Mouse (Mus musculus): ENCODE results near the gene Trap1. TPM values are rescaled to one million over a fixed set of nuclear protein-coding genes. Genes with fewer than 3 reads are reported as not detected.

Gene Trap1
- polyA plus RNA-seq, 1 experiment from 2014 or later: 100.0 TPM

DNA sequence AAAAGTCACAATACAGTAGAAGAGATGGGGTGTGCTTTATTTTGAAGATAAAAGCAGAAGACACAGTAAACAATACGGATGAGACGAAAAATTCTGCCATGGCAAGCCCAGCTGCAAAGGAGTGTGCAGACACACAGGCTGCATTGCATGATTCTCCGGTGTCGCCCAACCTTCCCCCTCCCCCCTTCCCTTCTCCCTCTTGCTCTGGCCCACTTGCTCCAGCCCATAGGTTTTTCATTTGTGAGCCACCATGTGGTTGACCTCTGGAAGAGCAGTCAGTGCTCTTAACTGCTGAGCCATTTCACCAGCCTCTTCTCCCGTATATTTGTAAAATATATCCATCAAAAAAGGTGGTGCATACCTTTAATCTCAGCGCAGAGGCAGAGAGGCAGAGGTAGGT lies 3.3 kb downstream of the Trap1 start:
- Histone ChIP-seq H3K9me3 (no peaks in the 10 kb centered on the region), H3K27ac (no peak overlapping the region), H3K27me3 (ENCODE audit: poor library complexity, severe bottlenecking) (no peaks in the 10 kb centered on the region), H3K4me3 (no peak overlapping the region), H3K4me1 (peaks cover 17% of the 10 kb centered on the region), H3K36me3 (replicated peaks) (peaks cover 13% of the 10 kb centered on the region; the same call in 1 of the 2 replicates)
- WGBS: 76% methylated on average over 6 of the region's 6 CpGs
- no peak for DNase-seq (ENCODE audit: extremely low spot score, low spot score)

- H3K9me3 ChIP-seq: no peaks in the 10 kb centered on the region
- no peaks in the 10 kb centered on the region for H3K27me3 ChIP-seq (ENCODE audit: poor library complexity, severe bottlenecking)
- H3K4me1 ChIP-seq: no peaks in the 10 kb centered on the region
- H3K4me3 ChIP-seq: no peak overlapping the region
- peaks cover 61% of the 10 kb centered on the region for H3K36me3 ChIP-seq (replicated peaks)
- peak; percentile 25 for DNase-seq (ENCODE audit: extremely low spot score, low spot score)
- WGBS: 65% methylated on average over 8 of the region's 8 CpGs
- H3K27ac ChIP-seq: no peak overlapping the region
Observed at GRCm38 (mm10) chr16:4068588-4068987, 9.0 kb downstream of the Trap1 start.

GRCm38 (mm10) chr16:4064945-4065344 lies 12.7 kb downstream of the Trap1 start:
- Histone ChIP-seq H3K9me3 (no peaks in the 10 kb centered on the region), H3K4me3 (no peak overlapping the region), H3K4me1 (no peaks in the 10 kb centered on the region), H3K27me3 (ENCODE audit: poor library complexity, severe bottlenecking) (no peaks in the 10 kb centered on the region), H3K36me3 (replicated peaks) (peaks cover 88% of the 10 kb centered on the region), H3K27ac (no peak overlapping the region)
- DNase-seq (ENCODE audit: extremely low spot score, low spot score): no peak
- 96% methylated on average over 4 of the region's 4 CpGs for WGBS

DNA sequence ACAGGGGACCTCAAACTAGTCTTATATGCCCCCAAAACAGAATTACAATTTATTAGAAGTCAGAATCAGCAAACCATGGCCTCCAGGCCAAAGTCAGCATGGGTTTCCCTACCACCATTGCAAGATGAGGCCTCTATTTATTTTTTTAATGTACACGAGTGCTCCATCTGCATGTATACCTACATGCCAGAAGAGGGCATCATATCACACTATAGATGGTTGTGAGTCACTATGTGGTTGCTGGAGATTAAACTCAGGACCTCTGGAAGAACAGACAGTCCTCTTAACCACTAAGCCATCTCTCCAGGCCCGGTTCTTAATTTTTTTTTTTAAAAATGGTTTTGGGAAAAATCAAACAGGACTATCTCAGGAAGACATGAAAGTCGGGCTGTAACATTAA lies 23.8 kb downstream of the Trap1 start:
- 90% methylated on average over 3 of the region's 3 CpGs for WGBS
- no peaks in the 10 kb centered on the region for H3K4me1 ChIP-seq
- H3K27ac ChIP-seq: no peak overlapping the region
- peaks cover 94% of the 10 kb centered on the region for H3K36me3 ChIP-seq (replicated peaks)
- DNase-seq (ENCODE audit: extremely low spot score, low spot score): no peak
- no peaks in the 10 kb centered on the region for H3K9me3 ChIP-seq
- no peak overlapping the region for H3K4me3 ChIP-seq
- H3K27me3 ChIP-seq (ENCODE audit: poor library complexity, severe bottlenecking): no peaks in the 10 kb centered on the region

GRCm38 (mm10) chr16:4052601-4053000 lies 25.0 kb downstream of the Trap1 start:
- Histone ChIP-seq H3K27me3 (ENCODE audit: poor library complexity, severe bottlenecking) (no peaks in the 10 kb centered on the region), H3K27ac (no peak overlapping the region), H3K36me3 (replicated peaks) (peaks cover 94% of the 10 kb centered on the region), H3K9me3 (no peaks in the 10 kb centered on the region), H3K4me1 (no peaks in the 10 kb centered on the region), H3K4me3 (no peak overlapping the region)
- 94% methylated on average over 4 of the region's 4 CpGs for WGBS
- no peak for DNase-seq (ENCODE audit: extremely low spot score, low spot score)

DNA sequence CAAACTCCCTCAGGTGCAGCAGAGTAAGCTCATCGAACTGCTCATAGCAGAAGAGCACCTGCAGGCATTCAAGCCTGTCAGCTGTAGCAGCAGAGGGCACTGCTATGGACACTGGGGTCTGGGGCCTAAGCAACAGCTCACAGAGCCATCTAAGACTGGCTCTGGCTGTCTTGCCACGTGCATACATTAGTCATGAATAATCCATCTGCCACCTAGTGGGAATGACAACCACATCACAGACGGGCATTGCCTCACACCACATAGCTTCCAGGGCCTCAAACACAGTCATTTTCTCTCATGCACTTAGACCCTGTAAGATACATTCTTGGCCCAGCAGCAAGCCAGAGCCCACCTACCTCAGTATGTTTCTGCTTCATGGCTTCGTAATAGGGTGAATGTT lies 32.1 kb downstream of the Trap1 start:
- Histone ChIP-seq H3K4me3 (no peak overlapping the region), H3K9me3 (no peaks in the 10 kb centered on the region), H3K27ac (no peak overlapping the region), H3K4me1 (no peaks in the 10 kb centered on the region), H3K36me3 (replicated peaks) (peaks cover 98% of the 10 kb centered on the region), H3K27me3 (ENCODE audit: poor library complexity, severe bottlenecking) (no peaks in the 10 kb centered on the region)
- no peak for DNase-seq (ENCODE audit: extremely low spot score, low spot score)
- 92% methylated on average over 4 of the region's 4 CpGs for WGBS

DNA sequence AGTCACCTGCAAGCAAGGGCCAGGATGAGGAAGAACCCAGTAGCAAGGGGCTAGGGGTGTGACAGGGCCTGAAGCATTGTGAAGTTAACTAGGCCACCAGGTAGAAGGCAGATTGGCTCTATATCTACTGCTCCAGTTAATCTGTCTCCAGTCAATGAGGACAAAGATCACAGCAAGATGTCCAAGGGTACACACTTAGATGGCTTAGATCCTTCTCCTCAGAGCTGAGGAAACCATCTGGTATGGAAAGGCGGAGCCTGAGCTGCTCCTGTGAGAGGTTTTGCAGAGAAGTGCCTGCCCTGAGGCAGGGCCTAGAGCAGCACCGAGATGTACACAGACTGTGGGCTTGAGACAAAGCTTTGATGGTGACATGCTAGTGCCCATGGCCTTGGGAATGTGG lies 33.5 kb downstream of the Trap1 start:
- H3K27me3 ChIP-seq (ENCODE audit: poor library complexity, severe bottlenecking): no peaks in the 10 kb centered on the region
- DNase-seq (ENCODE audit: extremely low spot score, low spot score): no peak
- H3K27ac ChIP-seq: no peak overlapping the region
- H3K9me3 ChIP-seq: no peaks in the 10 kb centered on the region
- peaks cover 98% of the 10 kb centered on the region for H3K36me3 ChIP-seq (replicated peaks)
- no peak overlapping the region for H3K4me3 ChIP-seq
- WGBS: 92% methylated on average over 2 of the region's 2 CpGs
- no peaks in the 10 kb centered on the region for H3K4me1 ChIP-seq

GRCm38 (mm10) chr16:4041646-4042045 lies 36.0 kb downstream of the Trap1 start:
- no peaks in the 10 kb centered on the region for H3K27me3 ChIP-seq (ENCODE audit: poor library complexity, severe bottlenecking)
- peaks cover 98% of the 10 kb centered on the region for H3K36me3 ChIP-seq (replicated peaks)
- no peaks in the 10 kb centered on the region for H3K4me1 ChIP-seq
- 94% methylated on average over 4 of the region's 4 CpGs for WGBS
- no peak overlapping the region for H3K27ac ChIP-seq
- H3K9me3 ChIP-seq: no peaks in the 10 kb centered on the region
- no peak for DNase-seq (ENCODE audit: extremely low spot score, low spot score)
- H3K4me3 ChIP-seq: no peak overlapping the region

GRCm38 (mm10) chr16:4040206-4040605 lies 37.4 kb downstream of the Trap1 start:
- Histone ChIP-seq H3K4me3 (no peak overlapping the region), H3K36me3 (replicated peaks) (peaks cover 89% of the 10 kb centered on the region), H3K27ac (no peak overlapping the region), H3K4me1 (no peaks in the 10 kb centered on the region), H3K9me3 (no peaks in the 10 kb centered on the region), H3K27me3 (ENCODE audit: poor library complexity, severe bottlenecking) (no peaks in the 10 kb centered on the region)
- no peak for DNase-seq (ENCODE audit: extremely low spot score, low spot score)
- 92% methylated on average over 5 of the region's 5 CpGs for WGBS

GRCm38 (mm10) chr16:4037690-4038089 lies 39.9 kb downstream of the Trap1 start:
- WGBS: 93% methylated on average over 7 of the region's 7 CpGs
- peaks cover 69% of the 10 kb centered on the region for H3K36me3 ChIP-seq (replicated peaks)
- no peak for DNase-seq (ENCODE audit: extremely low spot score, low spot score)
- H3K4me3 ChIP-seq: no peak overlapping the region
- H3K27ac ChIP-seq: no peak overlapping the region
- no peaks in the 10 kb centered on the region for H3K27me3 ChIP-seq (ENCODE audit: poor library complexity, severe bottlenecking)
- H3K9me3 ChIP-seq: no peaks in the 10 kb centered on the region
- no peaks in the 10 kb centered on the region for H3K4me1 ChIP-seq

- DNase-seq (ENCODE audit: extremely low spot score, low spot score): no peak
- WGBS: 91% methylated on average over 5 of the region's 5 CpGs
- H3K27me3 ChIP-seq (ENCODE audit: poor library complexity, severe bottlenecking): no peaks in the 10 kb centered on the region
- no peak within 1 kb of the TSS for H3K4me3 ChIP-seq
- H3K27ac ChIP-seq: no peak within 1 kb of the TSS
- no peaks in the 10 kb centered on the region for H3K9me3 ChIP-seq
- no peaks in the 10 kb centered on the region for H3K4me1 ChIP-seq
- H3K36me3 ChIP-seq (replicated peaks): peaks cover 60% of the 10 kb centered on the region
Observed at GRCm38 (mm10) chr16:4036807-4037206, 40.8 kb downstream of the Trap1 start, which contains the start of gene Dnase1. Dnase1 (plus strand) TSS chr16:4036942.

GRCm38 (mm10) chr16:4035575-4035974 lies 42.1 kb downstream of the Trap1 start:
- WGBS: 93% methylated on average over 2 of the region's 2 CpGs
- 0 out of 2 replicates have a peak, but pooled peaks cover 3% of the 10 kb centered on the region for H3K4me1 ChIP-seq
- DNase-seq (ENCODE audit: extremely low spot score, low spot score): no peak
- H3K4me3 ChIP-seq: no peak overlapping the region
- no peak overlapping the region for H3K27ac ChIP-seq
- H3K36me3 ChIP-seq (replicated peaks): peaks cover 48% of the 10 kb centered on the region
- H3K9me3 ChIP-seq: no peaks in the 10 kb centered on the region
- no peaks in the 10 kb centered on the region for H3K27me3 ChIP-seq (ENCODE audit: poor library complexity, severe bottlenecking)

- no peak for DNase-seq (ENCODE audit: extremely low spot score, low spot score)
- Histone ChIP-seq H3K27ac (no peak overlapping the region), H3K36me3 (replicated peaks) (peaks cover 37% of the 10 kb centered on the region), H3K9me3 (no peaks in the 10 kb centered on the region), H3K27me3 (ENCODE audit: poor library complexity, severe bottlenecking) (no peaks in the 10 kb centered on the region), H3K4me3 (no peak overlapping the region), H3K4me1 (0 out of 2 replicates have a peak, but pooled peaks cover 3% of the 10 kb centered on the region)
- 89% methylated on average over 3 of the region's 3 CpGs for WGBS
Observed at GRCm38 (mm10) chr16:4034476-4034875, 43.2 kb downstream of the Trap1 start.

DNA sequence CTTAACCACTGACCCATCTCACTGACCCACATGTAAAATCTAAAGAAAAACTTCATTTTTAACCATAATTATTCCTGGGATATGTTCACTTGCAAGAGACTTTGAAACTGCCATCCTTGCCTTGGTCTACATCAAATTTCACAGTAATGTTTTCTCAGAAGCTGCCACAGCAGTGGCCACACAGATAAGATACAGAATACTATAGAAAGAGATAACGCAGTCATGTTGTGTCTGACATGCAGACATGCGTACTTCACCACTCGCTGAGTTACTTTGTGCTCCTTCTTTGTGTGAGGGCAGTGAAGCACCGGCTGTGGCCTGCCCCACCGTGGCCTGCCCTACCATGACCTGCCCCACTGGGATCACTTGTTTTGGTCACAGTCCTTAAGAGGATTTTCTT lies 43.7 kb downstream of the Trap1 start:
- Histone ChIP-seq H3K27me3 (ENCODE audit: poor library complexity, severe bottlenecking) (no peaks in the 10 kb centered on the region), H3K4me3 (no peak overlapping the region), H3K4me1 (0 out of 2 replicates have a peak, but pooled peaks cover 3% of the 10 kb centered on the region), H3K9me3 (no peaks in the 10 kb centered on the region), H3K36me3 (replicated peaks) (peaks cover 32% of the 10 kb centered on the region), H3K27ac (no peak overlapping the region)
- no peak for DNase-seq (ENCODE audit: extremely low spot score, low spot score)
- WGBS: 68% methylated on average over 5 of the region's 5 CpGs
